Mouse (Mus musculus) liver, adult 2 months (tissue): ENCODE measurements around the gene Pusl1. TPM values are rescaled to one million over a fixed set of nuclear protein-coding genes. Genes with fewer than 3 reads are reported as not detected.

ENCODE experiments used
- DNase-seq: peaks from one replicate; pipeline ENCODE4 v3.0.0-alpha.2; 2011; ENCODE audit warnings: low read depth, low spot score; ENCODE audit errors: extremely low read depth
- H3K27ac ChIP-seq: fragments of 200-500 bp; replicated peaks from 2 replicates; pipeline ENCODE4 v1.5.1; 2012; ENCODE audit warnings: low read depth, mild to moderate bottlenecking, control low read depth, inconsistent platforms, low read length; ENCODE audit not compliant: insufficient read depth
- H3K27me3 ChIP-seq: fragments of 200-500 bp; 2 replicates; pipeline ENCODE4 v1.6.1; 2012; ENCODE audit warnings: mild to moderate bottlenecking, moderate library complexity, low read length, inconsistent platforms; ENCODE audit not compliant: control insufficient read depth, insufficient read depth
- H3K36me3 ChIP-seq: fragments of 200-500 bp; 2 replicates; pipeline ENCODE4 v1.6.1; 2012; ENCODE audit warnings: low read length, inconsistent platforms; ENCODE audit not compliant: control insufficient read depth, insufficient read depth
- H3K4me1 ChIP-seq: fragments of 200-500 bp; 2 replicates; pipeline ENCODE4 v1.6.1; 2011; ENCODE audit warnings: low read length; ENCODE audit not compliant: control insufficient read depth, insufficient read depth
- H3K4me3 ChIP-seq: fragments of 200-500 bp; 2 replicates; pipeline ENCODE4 v1.5.1; 2011; ENCODE audit warnings: low read depth, mild to moderate bottlenecking, control low read depth, low read length, moderate library complexity; ENCODE audit not compliant: insufficient read depth
- H3K79me2 ChIP-seq: fragments of 200-500 bp; 2 replicates; pipeline ENCODE4 v1.6.1; 2012; ENCODE audit warnings: inconsistent platforms, mild to moderate bottlenecking, low read length, moderate library complexity; ENCODE audit not compliant: control insufficient read depth, insufficient read depth
- H3K9ac ChIP-seq: fragments of 200-500 bp; 2 replicates; pipeline ENCODE4 v1.6.1; 2012; ENCODE audit warnings: low read depth, mild to moderate bottlenecking, control low read depth, inconsistent platforms, low read length
- CTCF ChIP-seq: fragments of 200-500 bp; IDR thresholded peaks from 2 replicates; pipeline ENCODE4 v1.5.1; 2011; ENCODE audit warnings: low read depth, low read length, control low read depth
- POLR2A ChIP-seq: fragments of 200-500 bp; IDR thresholded peaks from 2 replicates; pipeline ENCODE4 v1.6.1; 2011; ENCODE audit warnings: low read length, control low read depth; ENCODE audit not compliant: insufficient read depth; ENCODE audit errors: extremely low read depth
- WGBS: fragments of 180-500 bp; shearing (Covaris S2); methylation state at CpG from one replicate; pipeline ENCODE4 v1.1.7; 2018; 5-methylcytosine and 5-hydroxymethylcytosine counted together
- polyA plus RNA-seq: library from polyadenylated mRNA; depleted of rRNA; stranded (reverse); fragments of >200 nt; gene quantifications from 2 replicates; pipeline ENCODE4 v1.2.3, GENCODE M21; 2012
- total RNA-seq: library from RNA; depleted of rRNA; stranded (reverse); fragments of >200 nt; gene quantifications from 2 replicates; pipeline ENCODE4 v1.2.3, GENCODE M21; 2014

Gene Pusl1
- total and polyA plus RNA-seq, 2 experiments = 13.6 to 33.5 TPM

GRCm38 (mm10) chr4:155905634-155906033 is 14.1 kb upstream of the Pusl1 start:
- Histone ChIP-seq H3K9ac (no peak overlapping the region), H3K4me1 (no peaks in the 10 kb centered on the region), H3K27me3 (no peaks in the 10 kb centered on the region), H3K36me3 (no peaks in the 10 kb centered on the region), H3K4me3 (no peak overlapping the region), H3K79me2 (no peaks in the 10 kb centered on the region), H3K27ac (no peak overlapping the region)
- TF ChIP-seq POLR2A (no peak), CTCF (no peak)
- no peak for DNase-seq
- WGBS = 93% methylated on average over 13 of the region's 13 CpGs

- H3K9ac ChIP-seq = no peak overlapping the region
- no peaks in the 10 kb centered on the region for H3K27me3 ChIP-seq
- 95% methylated on average over 13 of the region's 13 CpGs for WGBS
- TF ChIP-seq POLR2A (no peak), CTCF (peak; percentile 48)
- H3K4me1 ChIP-seq = no peaks in the 10 kb centered on the region
- H3K4me3 ChIP-seq = no peak overlapping the region
- no peaks in the 10 kb centered on the region for H3K79me2 ChIP-seq
- H3K36me3 ChIP-seq = no peaks in the 10 kb centered on the region
- DNase-seq = peak; percentile 27
- no peak overlapping the region for H3K27ac ChIP-seq
Observed at GRCm38 (mm10) chr4:155904318-155905102, 12.9 kb upstream of the Pusl1 start.

- no peak overlapping the region for H3K27ac ChIP-seq
- DNase-seq = no peak
Observed at GRCm38 (mm10) chr4:155903246-155903645, 11.7 kb upstream of the Pusl1 start.

GRCm38 (mm10) chr4:155901205-155901604 is 9.6 kb upstream of the Pusl1 start:
- Histone ChIP-seq H3K36me3 (no peaks in the 10 kb centered on the region), H3K9ac (no peak overlapping the region), H3K27me3 (no peaks in the 10 kb centered on the region), H3K79me2 (no peaks in the 10 kb centered on the region), H3K27ac (no peak overlapping the region), H3K4me1 (no peaks in the 10 kb centered on the region), H3K4me3 (no peak overlapping the region)
- TF ChIP-seq CTCF = no peak
- TF ChIP-seq POLR2A = no peak
- 64% methylated on average over 3 of the region's 3 CpGs for WGBS
- DNase-seq = no peak

More at GRCm38 (mm10) chr4:155903246-155903645, 11.7 kb upstream of the Pusl1 start:
- no peaks in the 10 kb centered on the region for H3K79me2 ChIP-seq
- no peaks in the 10 kb centered on the region for H3K36me3 ChIP-seq
- H3K4me1 ChIP-seq = no peaks in the 10 kb centered on the region
- no peak overlapping the region for H3K4me3 ChIP-seq
- no peak for TF ChIP-seq POLR2A
- no peak for TF ChIP-seq CTCF
- H3K9ac ChIP-seq = no peak overlapping the region
- H3K27me3 ChIP-seq = no peaks in the 10 kb centered on the region
- 95% methylated on average over 13 of the region's 13 CpGs for WGBS

DNA sequence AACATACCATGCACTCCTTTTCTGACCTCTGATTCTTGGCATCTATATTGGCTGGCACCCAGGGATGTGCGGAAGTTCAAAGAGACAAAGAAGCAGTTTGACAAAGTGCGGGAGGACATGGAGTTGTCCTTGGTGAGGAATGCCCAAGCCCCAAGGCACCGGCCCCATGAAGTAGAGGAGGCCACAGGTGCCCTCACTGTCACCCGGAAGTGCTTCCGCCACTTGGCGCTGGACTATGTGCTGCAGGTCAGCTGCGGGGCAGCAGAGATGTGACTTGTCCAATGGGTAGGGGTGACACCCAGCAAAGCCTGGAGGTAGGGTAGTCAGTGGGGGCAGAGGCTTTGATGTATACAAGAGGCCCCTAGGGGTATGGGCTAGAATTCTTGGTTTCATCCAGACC is 7.8 kb upstream of the Pusl1 start:
- Histone ChIP-seq H3K9ac (no peak overlapping the region), H3K36me3 (no peaks in the 10 kb centered on the region), H3K79me2 (peaks cover 4% of the 10 kb centered on the region; the same call in 1 of the 2 replicates), H3K27me3 (no peaks in the 10 kb centered on the region), H3K27ac (no peak overlapping the region), H3K4me1 (no peaks in the 10 kb centered on the region), H3K4me3 (no peak overlapping the region)
- TF ChIP-seq CTCF (no peak), POLR2A (no peak)
- no peak for DNase-seq
- WGBS = 79% methylated on average over 7 of the region's 7 CpGs

DNA sequence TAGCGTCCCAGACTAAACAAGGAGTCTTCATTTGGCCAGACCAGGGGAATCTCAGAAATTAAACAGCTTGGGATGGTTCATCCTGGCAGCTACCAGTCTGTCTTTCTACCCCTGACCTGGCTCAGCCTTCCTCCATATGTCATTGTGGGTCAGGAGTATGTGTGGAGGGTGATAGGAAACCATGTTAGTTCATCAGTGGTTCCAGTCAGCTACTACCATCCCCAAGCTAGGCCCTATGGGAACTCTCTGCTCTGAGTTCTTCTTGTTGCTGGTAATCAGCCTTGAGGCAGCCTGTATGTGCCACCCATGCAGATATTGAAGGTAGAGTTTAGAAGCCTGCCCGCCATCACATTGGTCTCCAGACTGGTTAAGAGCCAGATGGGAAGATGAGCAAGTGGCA is 6.7 kb upstream of the Pusl1 start:
- whole genome bisulfite sequencing = 100% methylated on average over 2 of the region's 2 CpGs
- no peak overlapping the region for H3K9ac ChIP-seq
- no peaks in the 10 kb centered on the region for H3K27me3 ChIP-seq
- peaks cover 4% of the 10 kb centered on the region; the same call in 1 of the 2 replicates for H3K79me2 ChIP-seq
- H3K4me3 ChIP-seq = no peak overlapping the region
- H3K27ac ChIP-seq = no peak overlapping the region
- H3K4me1 ChIP-seq = peaks cover 1% of the 10 kb centered on the region; the same call in 1 of the 2 replicates
- no peak for DNase-seq
- H3K36me3 ChIP-seq = no peaks in the 10 kb centered on the region
- TF ChIP-seq POLR2A (no peak), CTCF (no peak)
